Mouse (Mus musculus): Measurements from ENCODE around the gene Cdc37.

- no peak for TF ChIP-seq POLR2A (IDR thresholded peaks at IDR 0.05; ENCODE audit: low read depth, low read length)
- no peak for TF ChIP-seq CTCF (conservative IDR thresholded peaks at IDR 0.05; ENCODE audit: insufficient read depth, insufficient read length, low read depth, low read length)
These were observed 16.7 kb upstream of the Cdc37 start for GRCm38 (mm10) chr9:21166516-21166915.
